Mouse (Mus musculus) C2C12 (cell line): ENCODE measurements around the gene Slc5a9.

Experiments used
- CEBPB ChIP-seq: IDR thresholded peaks from one replicate; pipeline ENCODE4 v1.6.1; 2011; ENCODE audit warnings: low read depth, mild to moderate bottlenecking, control low read depth, moderate library complexity
- CTCF ChIP-seq: IDR thresholded peaks from one replicate; pipeline ENCODE4 v1.5.1; 2011; ENCODE audit not compliant: control insufficient read depth, insufficient read depth, insufficient read length
- FOSL1 ChIP-seq: IDR thresholded peaks from one replicate; pipeline ENCODE4 v1.8.0; 2011; ENCODE audit warnings: mild to moderate bottlenecking, low read length; ENCODE audit not compliant: poor library complexity, insufficient read depth, severe bottlenecking
- MAX ChIP-seq: IDR thresholded peaks from one replicate; pipeline ENCODE4 v1.6.1; 2011; ENCODE audit warnings: mild to moderate bottlenecking, control low read depth
- MYOD1 ChIP-seq: IDR thresholded peaks from one replicate; pipeline ENCODE4 v1.6.1; 2011; ENCODE audit warnings: low read depth; ENCODE audit not compliant: control insufficient read depth, insufficient read length
- MYOG ChIP-seq: IDR thresholded peaks from one replicate; pipeline ENCODE4 v1.6.1; 2011; ENCODE audit not compliant: control insufficient read depth, insufficient read length; ENCODE audit errors: extremely low read depth
- USF1 ChIP-seq: IDR thresholded peaks from one replicate; pipeline ENCODE4 v1.6.1; 2011; ENCODE audit warnings: low read depth, mild to moderate bottlenecking, control low read depth, moderate library complexity

DNA sequence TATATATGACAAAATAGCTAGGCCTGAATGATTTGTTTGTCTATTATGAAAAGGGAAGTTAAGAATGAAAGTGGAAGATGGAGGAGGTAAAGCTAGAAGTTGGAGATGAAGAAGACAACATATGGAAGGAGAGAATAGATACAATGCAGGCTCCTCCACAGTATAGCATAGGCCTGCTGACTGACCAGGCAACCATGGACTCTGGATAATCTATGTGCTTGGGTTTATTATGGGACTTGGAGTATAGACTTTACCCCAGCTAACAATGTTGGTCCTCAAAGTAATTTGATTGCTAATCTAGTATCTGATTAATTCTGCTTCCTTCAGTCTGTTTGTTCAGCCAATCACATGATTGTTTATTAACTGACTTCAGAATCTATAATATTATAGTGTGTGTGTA is 10.6 kb downstream of the Slc5a9 start:
- TF ChIP-seq USF1: no peak
- TF ChIP-seq MYOD1: no peak
- no peak for TF ChIP-seq CTCF
- TF ChIP-seq MAX: no peak
- no peak for TF ChIP-seq MYOG
- TF ChIP-seq FOSL1: no peak
- no peak for TF ChIP-seq CEBPB
